Mouse (Mus musculus) heart, embryonic 15.5 days (tissue): Measurements from ENCODE around the gene Pdia3. TPM values are rescaled to one million over a fixed set of nuclear protein-coding genes. Genes with fewer than 3 reads are reported as not detected.
"Not testable (repeated sequence)": the region's sequence is repeated elsewhere in the genome, so short reads cannot be mapped to it uniquely, and the experiment has no call there.

ENCODE experiments used
- ATAC-seq: fragments of 200-750 bp; cut with Nextera tagmentation; replicated peaks from 2 replicates; pipeline ENCODE4 v1.8.0; 2017; ENCODE audit warnings: low read depth, moderate TSS enrichment; ENCODE audit not compliant: insufficient number of reproducible peaks, insufficient read depth, low FRiP score
- H3K27ac ChIP-seq: fragments of 300-500 bp; sonication (generic); 2 replicates; pipeline ENCODE4 v1.5.1; 2015; ENCODE audit warnings: mild to moderate bottlenecking, inconsistent platforms
- H3K27me3 ChIP-seq: fragments of 300-500 bp; sonication (generic); 2 replicates; pipeline ENCODE4 v1.6.1; 2015; ENCODE audit warnings: inconsistent platforms
- H3K36me3 ChIP-seq: fragments of 300-500 bp; sonication (generic); 2 replicates; pipeline ENCODE4 v1.6.1; 2015; ENCODE audit warnings: mild to moderate bottlenecking, inconsistent platforms
- H3K4me1 ChIP-seq: fragments of 300-500 bp; sonication (generic); replicated peaks from 2 replicates; pipeline ENCODE4 v1.6.1; 2015; ENCODE audit warnings: inconsistent platforms
- H3K4me2 ChIP-seq: fragments of 300-500 bp; sonication (generic); 2 replicates; pipeline ENCODE4 v1.6.1; 2015; ENCODE audit warnings: inconsistent platforms, mild to moderate bottlenecking, moderate library complexity
- H3K4me3 ChIP-seq: fragments of 300-500 bp; sonication (generic); 2 replicates; pipeline ENCODE4 v1.5.1; 2015; ENCODE audit warnings: mild to moderate bottlenecking, inconsistent platforms
- H3K9ac ChIP-seq: fragments of 300-500 bp; sonication (generic); 2 replicates; pipeline ENCODE4 v1.6.1; 2015; ENCODE audit warnings: mild to moderate bottlenecking, inconsistent platforms
- H3K9me3 ChIP-seq: fragments of 300-500 bp; sonication (generic); replicated peaks from 2 replicates; pipeline ENCODE4 v1.6.1; 2016; ENCODE audit warnings: inconsistent platforms
- WGBS: fragments of 180-500 bp; shearing (Covaris S2); methylation state at CpG from one replicate; pipeline ENCODE4 v1.1.7; 2015; ENCODE audit warnings: mixed read lengths; 5-methylcytosine and 5-hydroxymethylcytosine counted together
- microRNA-seq: library from miRNA; unstranded; fragments of <30 nt; microRNA quantifications from one replicate; pipeline ENCODE4, GENCODE M21; 2016
- polyA plus RNA-seq: library from polyadenylated mRNA; unstranded; fragments of >200 nt; fragmentation: Nextera tagmentation; extraction: Ambion mirVana; gene quantifications from 2 replicates; pipeline ENCODE4 v1.2.1, GENCODE M21; 2015

Pdia3 gene
- polyA plus RNA-seq, 1 experiment from 2014 or later: 441 TPM

DNA sequence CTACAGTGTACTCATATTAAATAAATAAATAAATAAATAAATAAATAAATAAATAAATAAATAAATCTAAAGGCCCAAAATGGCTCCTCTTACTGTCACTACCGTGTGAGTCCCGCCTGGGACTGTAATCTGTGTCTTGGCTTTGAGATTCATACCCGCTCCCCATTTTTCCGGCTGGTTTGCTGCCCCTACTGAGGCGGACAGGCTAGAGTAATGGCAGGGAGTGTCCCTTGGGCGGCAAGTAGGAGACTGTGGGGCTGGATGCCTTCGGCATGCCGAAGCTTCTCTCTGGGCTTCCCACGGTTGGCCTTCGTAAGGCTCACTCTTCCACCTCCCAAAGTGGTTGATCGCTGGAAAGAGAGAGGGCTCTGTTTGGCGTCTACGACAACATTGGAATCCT, 67.3 kb downstream of the Pdia3 start:
- H3K9ac ChIP-seq, H3K4me1 ChIP-seq, H3K4me2 ChIP-seq, H3K9me3 ChIP-seq, H3K27ac ChIP-seq, H3K4me3 ChIP-seq, ATAC-seq, H3K27me3 ChIP-seq, H3K36me3 ChIP-seq: not testable (repeated sequence)
- 82% methylated on average over 13 of the region's 13 CpGs for WGBS

DNA sequence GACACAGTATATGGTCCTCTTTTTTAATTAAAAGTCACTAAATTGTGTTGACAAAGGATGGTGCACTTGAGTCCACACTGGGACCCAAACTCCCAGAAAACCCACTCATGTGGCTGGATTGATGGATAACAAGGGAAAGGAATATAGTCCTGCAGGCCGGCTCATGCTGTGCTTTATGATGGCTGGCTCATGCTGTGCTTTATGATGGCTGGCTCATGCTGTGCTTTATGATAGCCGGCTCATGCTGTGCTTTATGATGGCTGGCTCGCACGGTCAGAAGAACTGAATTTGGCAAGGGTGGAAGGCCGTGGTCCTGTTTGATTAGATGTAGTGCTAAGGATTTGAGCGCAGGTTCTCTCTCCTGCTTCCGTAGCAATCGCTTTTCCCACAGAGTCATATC, 70.0 kb downstream of the Pdia3 start:
- H3K4me3 ChIP-seq: no peak overlapping the region
- no peaks in the 10 kb centered on the region for H3K36me3 ChIP-seq
- no peak overlapping the region for H3K9ac ChIP-seq
- ATAC-seq: no peak
- H3K9me3 ChIP-seq: no peaks in the 10 kb centered on the region
- H3K4me1 ChIP-seq: no peaks in the 10 kb centered on the region
- no peaks in the 10 kb centered on the region for H3K27me3 ChIP-seq
- no peak overlapping the region for H3K27ac ChIP-seq
- H3K4me2 ChIP-seq: no peak overlapping the region
- 69% methylated on average over 8 of the region's 8 CpGs for WGBS

DNA sequence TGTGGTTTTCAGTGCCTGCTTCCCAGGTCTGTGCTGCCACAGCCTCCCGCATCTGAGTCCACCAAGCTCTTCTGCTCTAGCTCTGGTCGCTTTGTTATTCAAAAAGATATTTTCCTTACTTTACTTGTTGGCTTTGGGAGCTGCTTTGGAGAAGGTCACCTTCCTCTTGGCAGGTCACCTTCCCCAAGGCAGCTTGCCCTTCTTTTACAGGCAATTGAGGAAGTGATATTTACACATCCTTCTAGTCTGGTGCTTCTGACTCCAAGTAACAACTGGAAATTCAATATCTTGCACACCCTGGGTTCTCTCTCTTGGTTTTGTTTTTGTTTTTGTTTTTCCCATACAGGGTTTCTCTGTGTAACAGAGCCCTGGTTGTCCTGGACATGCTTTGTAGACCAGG, 70.8 kb downstream of the Pdia3 start:
- H3K27me3 ChIP-seq, H3K9ac ChIP-seq, H3K36me3 ChIP-seq, H3K4me3 ChIP-seq, ATAC-seq, H3K9me3 ChIP-seq, H3K4me1 ChIP-seq, H3K27ac ChIP-seq, H3K4me2 ChIP-seq: not testable (repeated sequence)
- 82% methylated on average over 2 of the region's 2 CpGs for WGBS

Small RNA genes lying within 50 kb of the gene (microRNA-seq; reads per million reads assigned to microRNA genes)
- gene Gm22953: not detected

Other genes starting within 250 kb of the Pdia3 start
- 27.4 and 35.7 TPM in 2 replicates for gene Tubgcp4, start 243.1 kb upstream of the Pdia3 start, polyA plus RNA-seq
- 6.4 TPM in 2 replicates for gene Zscan29, start 242.7 kb upstream of the Pdia3 start, polyA plus RNA-seq
- gene Trp53bp1, start 142.4 kb upstream of the Pdia3 start, polyA plus RNA-seq: 43.6 and 45.5 TPM in 2 replicates
- 3.5 and 4.8 TPM in 2 replicates for gene Map1a, start 124.2 kb upstream of the Pdia3 start, polyA plus RNA-seq
- gene Ppip5k1, start 58.4 kb upstream of the Pdia3 start, polyA plus RNA-seq: 11.3 and 12.6 TPM in 2 replicates
- gene Ckmt1, start 56.1 kb upstream of the Pdia3 start, polyA plus RNA-seq: 0.88 and 2.4 TPM in 2 replicates
- not detected in 2 replicates for gene Strc, start 26.6 kb upstream of the Pdia3 start, polyA plus RNA-seq
- 2.0 and 2.5 TPM in 2 replicates for gene Catsper2, start within 50 bp of the Pdia3 start, polyA plus RNA-seq
- 1.00 and 1.6 TPM in 2 replicates for gene Ell3, start 30.5 kb downstream of the Pdia3 start, polyA plus RNA-seq
- gene Serf2, start 35.4 kb downstream of the Pdia3 start, polyA plus RNA-seq: 466 and 549 TPM in 2 replicates
- gene Hypk, start 39.5 kb downstream of the Pdia3 start, polyA plus RNA-seq: 85.3 and 101 TPM in 2 replicates
- 0.13 and 0.19 TPM in 2 replicates for gene Serinc4, start 43.0 kb downstream of the Pdia3 start, polyA plus RNA-seq
- gene Mfap1b, start 60.3 kb downstream of the Pdia3 start, polyA plus RNA-seq: 39.7 and 42.1 TPM in 2 replicates
- 18.4 and 21.5 TPM in 2 replicates for gene Mfap1a, start 92.9 kb downstream of the Pdia3 start, polyA plus RNA-seq
- 6.7 TPM in 2 replicates for gene Wdr76, start 92.9 kb downstream of the Pdia3 start, polyA plus RNA-seq